Mouse (Mus musculus) hindbrain, embryonic 12.5 days (tissue): ENCODE data around the gene Irs1. TPM values are rescaled to one million over a fixed set of nuclear protein-coding genes. Genes with fewer than 3 reads are reported as not detected.

Experiments
- ATAC-seq: fragments of 200-750 bp; cut with Nextera tagmentation; 2 replicates; pipeline ENCODE4 v1.8.0; 2017; ENCODE audit warnings: moderate TSS enrichment; ENCODE audit not compliant: low FRiP score
- H3K27ac ChIP-seq: fragments of 300-500 bp; sonication (generic); 2 replicates; pipeline ENCODE4 v1.5.1; 2016; ENCODE audit warnings: mild to moderate bottlenecking
- H3K27me3 ChIP-seq: fragments of 300-500 bp; sonication (generic); 2 replicates; pipeline ENCODE4 v1.6.1; 2016; ENCODE audit warnings: mild to moderate bottlenecking
- H3K36me3 ChIP-seq: fragments of 300-500 bp; sonication (generic); 2 replicates; pipeline ENCODE4 v1.6.1; 2016; ENCODE audit warnings: mild to moderate bottlenecking
- H3K4me1 ChIP-seq: fragments of 300-500 bp; sonication (generic); 2 replicates; pipeline ENCODE4 v1.6.1; 2016
- H3K4me2 ChIP-seq: fragments of 300-500 bp; sonication (generic); replicated peaks from 2 replicates; pipeline ENCODE4 v1.6.1; 2016; ENCODE audit warnings: mild to moderate bottlenecking
- H3K4me3 ChIP-seq: fragments of 300-500 bp; sonication (generic); 2 replicates; pipeline ENCODE4 v1.5.1; 2016; ENCODE audit warnings: mild to moderate bottlenecking
- H3K9ac ChIP-seq: fragments of 300-500 bp; sonication (generic); 2 replicates; pipeline ENCODE4 v1.6.1; 2016; ENCODE audit warnings: mild to moderate bottlenecking, moderate library complexity
- H3K9me3 ChIP-seq: fragments of 300-500 bp; sonication (generic); replicated peaks from 2 replicates; pipeline ENCODE4 v1.6.1; 2016; ENCODE audit warnings: mild to moderate bottlenecking
- WGBS: fragments of 180-500 bp; shearing (Covaris S2); methylation state at CpG from one replicate; pipeline ENCODE4 v1.1.7; 2016; 5-methylcytosine and 5-hydroxymethylcytosine counted together
- polyA plus RNA-seq: library from polyadenylated mRNA; unstranded; fragments of >200 nt; fragmentation: Nextera tagmentation; extraction: Ambion mirVana; gene quantifications from 2 replicates; pipeline ENCODE4 v1.2.1, GENCODE M21; 2016

Gene Irs1
- polyA plus RNA-seq, 1 experiment from 2014 or later = 17.8 TPM

DNA sequence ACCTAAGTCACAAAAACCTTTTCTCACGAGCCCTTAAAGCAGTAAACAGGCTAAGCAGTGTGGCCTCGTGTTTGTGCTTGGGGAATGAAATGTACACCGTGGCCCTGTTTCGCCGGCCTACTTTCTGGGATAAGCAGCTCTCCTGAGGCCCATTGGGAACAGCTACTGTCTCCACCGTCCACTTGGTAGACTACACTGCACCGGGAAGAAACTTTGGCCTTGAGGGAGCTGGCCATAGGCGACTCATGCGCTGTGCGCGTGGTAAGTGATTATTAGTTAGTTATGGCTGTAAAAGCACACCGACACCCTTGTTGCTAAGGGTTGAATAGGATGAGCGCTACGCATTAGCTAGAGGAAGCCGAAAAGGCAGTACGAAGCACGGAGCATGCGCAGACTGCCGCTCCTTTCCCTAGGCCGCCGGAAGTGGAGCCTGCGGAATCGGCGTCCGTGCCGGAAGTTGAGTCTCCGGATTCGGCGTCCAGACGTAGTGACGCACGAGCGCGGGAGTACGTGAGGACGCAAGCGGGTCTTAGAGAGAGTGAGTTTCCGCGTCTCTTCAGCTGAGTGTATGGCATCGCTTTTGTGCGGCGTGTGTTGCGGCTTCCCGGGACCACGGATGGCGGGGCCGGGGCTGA is 25.0 kb upstream of the Irs1 start, which contains the start of gene Rhbdd1:
TSS of gene Rhbdd1 (plus strand) at position 342 of the 635 bp plus-strand sequence.
- peak; percentile 97 for ATAC-seq
- Histone ChIP-seq H3K4me1 (peaks cover 22% of the 10 kb centered on the region), H3K36me3 (no peaks in the 10 kb centered on the region), H3K4me3 (peak within 1 kb of the TSS; percentile 85), H3K27me3 (0 out of 2 replicates have a peak, but pooled peaks cover 3% of the 10 kb centered on the region), H3K9me3 (no peaks in the 10 kb centered on the region), H3K27ac (peak within 1 kb of the TSS; percentile 97), H3K4me2 (peak within 1 kb of the TSS; percentile 74), H3K9ac (peak within 1 kb of the TSS; percentile 91)
- WGBS = 4% methylated on average over 47 of the region's 47 CpGs

DNA sequence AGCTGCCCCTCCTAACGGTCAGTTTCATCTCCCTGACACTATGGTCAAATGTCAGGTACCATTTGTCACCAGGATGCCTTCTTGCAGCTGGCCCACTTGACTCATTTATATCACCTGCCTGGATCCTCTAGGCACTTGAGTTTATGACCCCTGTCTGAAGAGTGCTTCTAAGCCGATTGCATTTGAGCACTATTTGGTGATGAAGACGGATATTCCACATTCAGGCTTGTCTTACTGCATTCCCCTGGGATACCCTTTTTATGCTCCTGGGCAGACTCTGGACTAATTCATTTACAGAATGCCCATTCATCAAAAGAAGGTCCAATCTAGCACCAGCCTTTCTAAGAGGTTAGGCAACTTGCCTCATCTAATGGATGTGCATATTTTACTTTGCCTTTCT is 13.3 kb upstream of the Irs1 start:
- no peak overlapping the region for H3K9ac ChIP-seq
- H3K4me1 ChIP-seq = no peaks in the 10 kb centered on the region
- no peaks in the 10 kb centered on the region for H3K27me3 ChIP-seq
- no peaks in the 10 kb centered on the region for H3K9me3 ChIP-seq
- whole genome bisulfite sequencing = 51% methylated on average over 3 of the region's 3 CpGs
- no peak overlapping the region for H3K27ac ChIP-seq
- no peaks in the 10 kb centered on the region for H3K36me3 ChIP-seq
- H3K4me2 ChIP-seq = no peak overlapping the region
- 0 out of 2 replicates have a peak, but pooled peaks have one; percentile 46 for ATAC-seq
- no peak overlapping the region for H3K4me3 ChIP-seq

DNA sequence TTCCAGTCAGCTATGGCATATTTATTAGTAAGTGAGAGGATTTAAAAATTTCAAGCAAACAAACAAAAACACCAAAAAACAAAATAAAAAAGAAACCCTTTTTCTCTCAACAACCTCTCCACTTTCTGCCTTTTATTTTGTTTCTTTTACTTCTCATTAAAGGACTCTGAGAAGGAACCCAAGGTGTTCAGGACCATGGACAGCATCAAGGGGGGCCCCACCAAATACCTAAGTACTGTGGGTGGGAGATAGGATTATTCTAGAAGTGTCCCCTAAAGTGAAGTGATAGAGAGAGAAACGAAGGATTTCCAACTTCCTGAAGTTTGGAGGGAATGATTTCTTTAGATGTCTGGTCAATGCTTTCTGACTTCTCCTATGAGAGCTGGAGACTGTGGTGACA is 7.4 kb upstream of the Irs1 start:
- no peak overlapping the region for H3K9ac ChIP-seq
- WGBS = 36% methylated on average over 1 of the region's 1 CpGs
- no peak overlapping the region for H3K27ac ChIP-seq
- no peaks in the 10 kb centered on the region for H3K36me3 ChIP-seq
- H3K4me1 ChIP-seq = no peaks in the 10 kb centered on the region
- ATAC-seq = no peak
- H3K4me3 ChIP-seq = no peak overlapping the region
- H3K4me2 ChIP-seq = no peak overlapping the region
- no peaks in the 10 kb centered on the region for H3K9me3 ChIP-seq
- no peaks in the 10 kb centered on the region for H3K27me3 ChIP-seq

DNA sequence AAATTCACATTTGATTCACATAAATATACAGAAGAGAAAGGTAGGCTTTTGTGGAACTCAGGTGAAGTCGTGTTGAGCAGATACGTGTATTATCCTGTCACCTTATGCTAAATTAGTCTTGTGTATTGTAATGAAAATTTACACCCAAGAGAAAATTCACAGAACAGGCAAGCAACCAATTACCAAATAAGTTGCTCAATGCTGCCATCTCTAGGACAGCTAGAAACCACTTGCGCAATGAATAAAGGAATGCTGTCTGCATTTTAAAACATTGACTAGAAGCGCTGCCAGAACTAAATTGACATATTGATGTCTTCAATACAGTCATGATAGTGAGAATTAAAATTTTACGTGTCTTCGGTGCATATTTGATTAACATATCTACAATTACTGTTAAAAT is 2.9 kb upstream of the Irs1 start:
- H3K4me3 ChIP-seq = no peak overlapping the region
- H3K9me3 ChIP-seq = no peaks in the 10 kb centered on the region
- no peak overlapping the region for H3K4me2 ChIP-seq
- H3K9ac ChIP-seq = no peak overlapping the region
- peaks cover 19% of the 10 kb centered on the region for H3K4me1 ChIP-seq
- H3K27me3 ChIP-seq = no peaks in the 10 kb centered on the region
- no peak for ATAC-seq
- H3K27ac ChIP-seq = no peak overlapping the region
- H3K36me3 ChIP-seq = no peaks in the 10 kb centered on the region
- WGBS = 9% methylated on average over 6 of the region's 6 CpGs

DNA sequence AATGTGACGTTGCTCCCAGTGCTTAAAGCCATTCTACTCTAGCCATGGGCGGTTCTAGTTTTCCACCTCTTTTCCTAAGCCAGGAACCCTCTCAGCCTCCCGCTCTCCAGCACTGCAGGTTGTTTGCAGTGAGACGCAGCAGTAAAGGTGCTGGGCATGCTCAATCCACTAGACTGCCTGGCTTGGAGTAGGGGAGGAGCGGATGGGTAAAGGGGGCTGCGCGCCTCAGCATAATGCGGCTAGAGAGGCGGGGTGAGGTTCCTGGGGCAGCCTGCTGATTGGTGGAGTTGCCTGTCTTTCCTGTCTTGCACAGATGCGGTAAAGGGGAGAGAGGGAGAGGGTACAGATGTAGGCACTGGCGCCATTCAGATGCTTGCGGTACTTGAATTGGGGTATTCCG is 1.6 kb upstream of the Irs1 start:
- H3K4me3 ChIP-seq = peak overlapping the region; percentile 70
- peaks cover 32% of the 10 kb centered on the region for H3K4me1 ChIP-seq
- ATAC-seq = peak; percentile 75
- H3K27me3 ChIP-seq = no peaks in the 10 kb centered on the region
- peaks cover 11% of the 10 kb centered on the region; the same call in 1 of the 2 replicates for H3K36me3 ChIP-seq
- no peak overlapping the region for H3K9ac ChIP-seq
- no peaks in the 10 kb centered on the region for H3K9me3 ChIP-seq
- peak overlapping the region; percentile 64 for H3K4me2 ChIP-seq
- peak overlapping the region; percentile 65; the same call in 1 of the 2 replicates for H3K27ac ChIP-seq
- under 1% methylated on average over 13 of the region's 13 CpGs for WGBS

DNA sequence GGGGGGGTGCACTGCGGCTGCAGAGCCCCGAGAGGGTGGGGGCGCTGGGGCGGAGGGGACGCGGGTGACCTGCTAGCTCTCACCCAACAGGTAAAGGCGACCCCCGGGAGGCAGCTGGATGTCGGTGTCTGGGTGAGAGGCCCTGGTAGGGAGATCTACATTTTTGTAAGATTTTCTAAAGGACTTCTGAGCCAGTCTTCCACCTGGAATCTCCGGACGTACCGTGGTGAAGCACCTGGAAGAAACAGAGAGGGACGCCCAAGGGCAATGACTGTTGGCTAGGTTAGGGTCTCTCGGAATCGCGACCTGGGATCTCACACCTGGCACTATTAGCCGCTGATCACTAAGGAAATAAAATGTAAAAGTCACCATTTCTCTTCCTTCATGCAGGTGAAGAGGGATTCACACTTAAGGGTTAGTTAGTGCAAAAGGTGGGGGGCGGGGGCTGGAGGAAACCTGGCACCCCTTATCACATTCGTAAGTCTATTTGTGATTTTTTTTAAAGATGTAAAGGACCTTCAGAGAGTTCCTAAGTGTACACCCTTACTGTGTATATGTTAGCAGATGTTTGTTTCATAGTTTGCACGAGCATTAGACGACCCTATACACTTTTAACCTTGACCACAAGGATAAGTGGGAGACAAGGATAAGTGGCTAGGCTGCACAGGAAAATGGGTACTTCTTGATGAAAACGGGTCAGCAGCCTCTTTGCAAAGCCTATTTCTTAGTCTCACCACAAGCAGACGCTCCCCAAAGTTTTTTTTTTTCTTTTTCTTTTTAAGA is 905 bp upstream of the Irs1 start:
- peaks cover 39% of the 10 kb centered on the region for H3K4me1 ChIP-seq
- peak overlapping the region; percentile 85 for H3K9ac ChIP-seq
- H3K36me3 ChIP-seq = peaks cover 13% of the 10 kb centered on the region; the same call in 1 of the 2 replicates
- peak overlapping the region; percentile 64 for H3K4me2 ChIP-seq
- 0 out of 2 replicates have a peak, but pooled peaks have one; percentile 1 for ATAC-seq
- peak overlapping the region; percentile 70 for H3K4me3 ChIP-seq
- H3K9me3 ChIP-seq = no peaks in the 10 kb centered on the region
- WGBS = 2% methylated on average over 22 of the region's 23 CpGs
- H3K27ac ChIP-seq = peak overlapping the region; percentile 99
- H3K27me3 ChIP-seq = no peaks in the 10 kb centered on the region

DNA sequence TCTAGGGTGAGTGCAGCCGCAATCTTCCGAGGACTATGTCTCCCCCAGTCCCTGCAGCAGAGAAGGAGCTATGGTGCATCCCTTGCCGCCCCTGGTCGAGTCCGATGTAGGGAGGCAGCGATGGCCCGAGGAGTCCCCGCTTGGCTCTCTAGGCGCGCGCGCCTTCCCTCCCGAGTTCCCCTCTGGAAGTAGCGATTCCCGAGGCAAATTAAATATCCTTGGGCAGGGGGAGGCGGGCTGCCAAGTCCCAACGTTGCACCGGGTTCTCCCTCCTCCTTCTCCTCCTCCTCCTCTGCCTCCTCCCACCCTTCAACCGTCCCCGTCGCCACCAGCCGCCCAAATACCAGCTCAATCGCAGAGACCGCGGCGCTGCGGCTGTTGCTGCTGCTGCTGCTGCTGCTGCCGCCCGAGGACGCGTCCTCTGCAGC is 479 bp downstream of the Irs1 start:
- Histone ChIP-seq H3K4me1 (peaks cover 49% of the 10 kb centered on the region), H3K4me2 (peak overlapping the region; percentile 64)
- under 1% methylated on average over 31 of the region's 31 CpGs for WGBS

DNA sequence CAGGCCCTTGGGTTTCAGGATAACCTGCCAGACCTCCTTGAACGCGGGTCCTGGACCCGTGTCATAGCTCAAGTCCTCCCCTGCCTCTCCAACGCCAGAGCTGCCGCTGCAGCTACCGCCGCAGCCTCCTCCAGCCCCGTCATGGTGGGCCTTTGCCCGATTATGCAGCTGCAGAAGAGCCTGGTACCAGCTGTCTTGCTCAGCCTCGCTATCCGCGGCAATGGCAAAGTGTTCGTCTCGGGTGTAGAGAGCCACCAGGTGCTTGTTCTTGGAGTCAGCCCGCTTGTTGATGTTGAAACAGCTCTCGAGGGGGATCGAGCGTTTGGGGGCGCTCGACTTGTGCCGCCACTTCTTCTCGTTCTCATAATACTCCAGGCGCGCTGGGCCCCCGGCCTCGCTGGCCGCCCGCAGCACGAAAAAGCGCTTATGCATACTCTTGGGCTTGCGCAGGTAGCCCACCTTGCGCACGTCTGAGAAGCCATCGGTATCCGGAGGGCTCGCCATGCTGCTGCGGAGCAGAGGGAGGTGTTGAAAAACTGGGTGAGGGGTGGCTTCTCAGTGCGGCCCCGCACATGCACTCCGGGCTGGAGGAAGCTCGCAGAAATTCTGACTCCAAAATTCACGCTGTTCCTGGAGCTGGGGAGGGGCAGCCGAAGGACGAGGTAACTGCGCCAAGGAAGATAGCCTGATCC is 1.1 kb downstream of the Irs1 start:
- ATAC-seq = no peak
- Histone ChIP-seq H3K9me3 (no peaks in the 10 kb centered on the region), H3K4me3 (peak overlapping the region; percentile 70), H3K27me3 (no peaks in the 10 kb centered on the region), H3K27ac (peak overlapping the region; percentile 99), H3K4me1 (peaks cover 52% of the 10 kb centered on the region), H3K36me3 (peaks cover 13% of the 10 kb centered on the region; the same call in 1 of the 2 replicates), H3K4me2 (peak overlapping the region; percentile 64), H3K9ac (peak overlapping the region; percentile 85)
- WGBS = under 1% methylated on average over 45 of the region's 45 CpGs

More for the DNA sequence above, 479 bp downstream of the Irs1 start:
- peak overlapping the region; percentile 70 for H3K4me3 ChIP-seq
- no peaks in the 10 kb centered on the region for H3K9me3 ChIP-seq
- H3K9ac ChIP-seq = peak overlapping the region; percentile 85
- peak; percentile 65 for ATAC-seq
- no peaks in the 10 kb centered on the region for H3K27me3 ChIP-seq
- peak overlapping the region; percentile 99 for H3K27ac ChIP-seq
- H3K36me3 ChIP-seq = peaks cover 13% of the 10 kb centered on the region; the same call in 1 of the 2 replicates

DNA sequence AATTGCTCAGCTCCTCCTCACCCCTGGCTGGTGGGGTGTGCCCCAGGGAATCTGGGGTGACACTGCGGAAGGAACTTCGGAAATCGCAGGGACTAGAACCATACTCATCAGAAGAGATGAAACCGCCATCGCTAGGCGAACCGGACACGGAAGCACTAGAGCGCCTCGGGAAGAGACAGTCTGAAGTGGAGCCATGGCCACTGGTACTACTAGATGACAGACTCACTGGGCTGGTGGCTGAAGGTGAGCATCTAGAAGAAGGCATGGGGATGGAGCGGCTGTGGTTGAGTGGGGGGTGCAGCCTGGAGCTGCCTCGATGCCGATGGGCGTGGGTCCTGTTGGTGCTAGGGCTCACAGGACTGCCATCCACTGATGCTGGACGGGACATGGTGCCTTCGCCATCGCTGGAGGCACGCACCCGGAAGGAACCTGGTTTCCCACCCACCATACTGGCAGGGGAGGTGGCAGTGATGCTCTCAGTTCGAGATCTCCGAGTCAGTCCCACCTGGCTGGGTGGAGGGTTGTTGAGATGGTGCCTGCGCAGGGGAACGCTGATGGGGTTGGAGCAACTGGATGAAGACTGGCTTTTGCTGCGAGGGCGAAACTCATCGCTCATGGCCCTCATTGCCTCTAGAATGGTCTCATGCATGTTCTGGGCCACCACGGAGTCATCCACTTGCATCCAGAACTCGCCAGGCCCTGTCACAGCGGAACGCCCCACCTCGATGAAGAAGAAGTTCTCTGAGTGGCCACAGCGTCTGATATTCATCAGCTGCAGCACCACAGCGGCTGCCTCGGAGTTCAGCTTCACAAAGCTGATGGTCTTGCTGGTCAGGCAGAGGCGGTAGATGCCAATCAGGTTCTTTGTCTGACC is 1.9 kb downstream of the Irs1 start:
- Histone ChIP-seq H3K9me3 (no peaks in the 10 kb centered on the region), H3K36me3 (peaks cover 13% of the 10 kb centered on the region; the same call in 1 of the 2 replicates), H3K4me1 (peaks cover 55% of the 10 kb centered on the region), H3K9ac (peak overlapping the region; percentile 85), H3K27ac (peak overlapping the region; percentile 99), H3K4me2 (peak overlapping the region; percentile 64), H3K27me3 (no peaks in the 10 kb centered on the region), H3K4me3 (peak overlapping the region; percentile 70)
- ATAC-seq = no peak
- 66% methylated on average over 35 of the region's 35 CpGs for WGBS

DNA sequence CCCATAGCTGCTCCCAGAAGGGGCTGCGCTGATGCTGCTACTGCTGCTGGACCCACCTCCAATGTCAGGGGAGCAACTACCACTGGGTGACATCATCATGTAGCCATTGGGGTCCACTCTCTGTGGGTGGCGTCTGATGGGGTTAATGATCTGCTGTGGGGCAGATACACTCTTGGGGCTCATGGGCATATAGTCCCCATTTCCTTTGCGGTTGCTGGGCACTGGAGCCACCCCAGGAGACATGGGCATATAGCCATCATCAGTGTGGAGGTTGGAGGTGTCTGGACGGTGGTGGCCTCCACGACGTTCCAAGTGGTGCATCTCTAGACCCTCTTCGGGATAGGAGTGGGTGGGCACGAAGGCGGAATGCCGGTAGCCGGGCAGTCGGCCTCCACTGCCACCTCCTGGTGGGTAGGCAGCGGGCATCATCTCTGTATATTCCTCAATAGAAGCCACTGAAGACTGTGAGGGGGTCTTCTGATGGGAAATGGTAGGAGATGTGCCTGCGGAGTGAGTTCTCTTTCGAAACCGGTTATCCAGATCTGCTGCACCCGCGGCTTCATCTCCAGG is 2.7 kb downstream of the Irs1 start:
- Histone ChIP-seq H3K9ac (peak overlapping the region; percentile 35; the same call in 1 of the 2 replicates), H3K36me3 (peaks cover 13% of the 10 kb centered on the region; the same call in 1 of the 2 replicates), H3K4me3 (peak overlapping the region; percentile 70), H3K4me2 (peak overlapping the region; percentile 64), H3K4me1 (peaks cover 61% of the 10 kb centered on the region), H3K27me3 (no peaks in the 10 kb centered on the region), H3K27ac (no peak overlapping the region), H3K9me3 (no peaks in the 10 kb centered on the region)
- WGBS = 93% methylated on average over 18 of the region's 18 CpGs
- no peak for ATAC-seq

DNA sequence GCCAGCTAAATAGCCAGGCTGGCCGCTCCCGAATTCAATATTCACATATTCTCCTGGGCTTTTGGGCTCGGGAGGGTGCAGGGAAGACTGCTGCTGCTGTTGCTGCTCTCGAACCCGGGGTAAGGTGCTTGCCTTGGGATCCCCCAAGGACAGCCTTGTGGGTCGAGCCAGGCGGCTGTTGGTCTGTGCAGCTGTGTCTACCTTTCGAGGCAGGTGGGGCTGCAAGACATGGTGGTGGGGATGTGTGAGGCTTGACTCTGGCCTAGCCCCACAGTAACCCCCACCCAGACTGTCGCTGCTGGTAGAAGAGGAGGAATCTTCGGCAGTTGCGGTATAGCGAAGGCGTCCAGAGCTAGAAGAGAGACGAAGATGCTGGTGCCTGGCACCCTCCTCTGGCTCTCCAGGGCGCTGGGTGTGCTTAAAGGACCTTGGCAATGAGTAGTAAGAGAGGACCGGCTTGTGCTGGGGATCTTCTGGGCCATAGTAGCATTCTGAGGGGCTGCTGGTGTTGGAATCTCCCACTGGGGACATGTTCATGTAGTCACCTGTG is 3.4 kb downstream of the Irs1 start:
- H3K4me2 ChIP-seq = peak overlapping the region; percentile 64
- peak overlapping the region; percentile 65; the same call in 1 of the 2 replicates for H3K9ac ChIP-seq
- peaks cover 55% of the 10 kb centered on the region for H3K4me1 ChIP-seq
- H3K9me3 ChIP-seq = no peaks in the 10 kb centered on the region
- peaks cover 13% of the 10 kb centered on the region; the same call in 1 of the 2 replicates for H3K36me3 ChIP-seq
- H3K27me3 ChIP-seq = no peaks in the 10 kb centered on the region
- no peak for ATAC-seq
- WGBS = 91% methylated on average over 16 of the region's 16 CpGs
- peak overlapping the region; percentile 70 for H3K4me3 ChIP-seq
- peak overlapping the region; percentile 68; the same call in 1 of the 2 replicates for H3K27ac ChIP-seq
